In the genomic region with DNA sequence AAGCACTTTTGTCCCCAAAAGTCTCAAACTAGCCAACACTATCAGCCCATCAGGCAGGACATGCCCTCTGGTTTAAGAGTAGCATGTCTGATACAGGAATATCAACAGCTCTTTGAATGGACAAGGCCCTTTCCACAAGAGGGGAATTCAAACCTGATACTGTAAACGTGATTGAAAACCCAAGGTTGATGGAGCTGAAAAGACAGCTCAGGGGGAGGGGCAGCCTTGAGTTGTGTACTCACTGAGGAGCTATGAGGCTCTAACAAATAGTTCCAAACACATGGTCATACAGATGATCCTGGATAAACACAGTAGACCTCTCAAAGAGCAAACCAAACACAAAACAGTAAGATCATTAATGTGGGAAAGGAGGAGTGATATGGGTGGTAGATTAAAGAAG, we compare ENCODE assay signal across 31 mouse cellular contexts. TPM values are rescaled to one million over a fixed set of nuclear protein-coding genes. Genes with fewer than 3 reads are reported as not detected.
"Had no signal": no experiment of that assay in that cellular context is flagged by ENCODE, and none has a peak within 500 bp of the region (broad histone marks: within the 10 kb centered on the region; RNA-seq: fewer than 3 reads in every experiment).

No protein-coding gene starts in this region.

- H3K27me3 ChIP-seq: heart, embryonic 12.5 days; hindbrain, embryonic 12.5 days; intestine, embryonic 15.5 days; limb, embryonic 12.5 days; liver, embryonic 13.5 days; liver, embryonic 15.5 days had no signal

- ATAC-seq: hindbrain, embryonic 16.5 days; inflammation-experienced regulatory T-cells, adult 6 months; intestine, embryonic 15.5 days; intestine, postnatal 0 days had no signal

- H3K9me3 ChIP-seq: heart, embryonic 10.5 days; heart, embryonic 12.5 days; hindbrain, embryonic 10.5 days; hindbrain, embryonic 12.5 days; intestine, embryonic 15.5 days; limb, embryonic 10.5 days; limb, embryonic 12.5 days; liver, embryonic 13.5 days; liver, embryonic 15.5 days had no signal

- H3K9ac ChIP-seq: heart, embryonic 12.5 days; hindbrain, embryonic 12.5 days; hindbrain, embryonic 14.5 days; intestine, embryonic 15.5 days; limb, embryonic 12.5 days; liver, embryonic 13.5 days; liver, embryonic 15.5 days had no signal

- DNase-seq: gastrocnemius, adult 2 months; gastrocnemius, postnatal 10 days; gastrocnemius, postnatal 25 days; heart, adult 18-20 months; heart, postnatal 10 days; heart, postnatal 4 days; kidney, adult 18-20 months; kidney, adult 8-10 months; kidney, postnatal 10 days; kidney, postnatal 25 days; kidney, postnatal 4 days; liver; liver, embryonic 13.5 days had no signal

- H3K36me3 ChIP-seq: intestine, embryonic 15.5 days had no signal

- H3K4me2 ChIP-seq: heart, embryonic 12.5 days; hindbrain, embryonic 12.5 days; hindbrain, embryonic 14.5 days; intestine, embryonic 15.5 days; limb, embryonic 12.5 days; liver, embryonic 11.5 days; liver, embryonic 13.5 days; liver, embryonic 15.5 days had no signal

- H3K4me3 ChIP-seq: gastrocnemius, adult 2 months; heart, embryonic 10.5 days; heart, embryonic 12.5 days; hindbrain, embryonic 10.5 days; hindbrain, embryonic 12.5 days; intestine, embryonic 15.5 days; layer of hippocampus, adult 2 months; left cerebral cortex, adult 2 months; limb, embryonic 10.5 days; limb, embryonic 12.5 days; liver, embryonic 13.5 days; liver, embryonic 15.5 days had no signal

- H3K4me1 ChIP-seq: heart, embryonic 10.5 days; heart, embryonic 12.5 days; hindbrain, embryonic 10.5 days; hindbrain, embryonic 12.5 days; intestine, embryonic 15.5 days; limb, embryonic 10.5 days; limb, embryonic 12.5 days; liver, embryonic 13.5 days; liver, embryonic 15.5 days had no signal

- H3K27ac ChIP-seq: gastrocnemius, adult 2 months; heart, embryonic 10.5 days; hindbrain, embryonic 10.5 days; hindbrain, embryonic 12.5 days; hindbrain, embryonic 14.5 days; intestine, embryonic 15.5 days; layer of hippocampus, adult 2 months; left cerebral cortex, adult 2 months; limb, embryonic 10.5 days; limb, embryonic 12.5 days; liver, embryonic 13.5 days; liver, embryonic 15.5 days had no signal

RNA-seq across cellular contexts. Expression of gene Kctd4, which starts 43.3 kb away (rescaled TPM):
- total RNA-seq: gastrocnemius, adult 2 months; gastrocnemius, postnatal 25 days; granulocyte monocyte progenitor cell, adult 5-6 weeks; heart, adult 18-20 months; heart, adult 8-10 months; heart, postnatal 10 days; heart, postnatal 25 days; heart, postnatal 4 days had no signal
